Mouse (Mus musculus): ENCODE results near the gene Map3k11.
"Not testable (repeated sequence)": the region's sequence is repeated elsewhere in the genome, so short reads cannot be mapped to it uniquely, and the experiment has no call there.

Gene Map3k11

DNA sequence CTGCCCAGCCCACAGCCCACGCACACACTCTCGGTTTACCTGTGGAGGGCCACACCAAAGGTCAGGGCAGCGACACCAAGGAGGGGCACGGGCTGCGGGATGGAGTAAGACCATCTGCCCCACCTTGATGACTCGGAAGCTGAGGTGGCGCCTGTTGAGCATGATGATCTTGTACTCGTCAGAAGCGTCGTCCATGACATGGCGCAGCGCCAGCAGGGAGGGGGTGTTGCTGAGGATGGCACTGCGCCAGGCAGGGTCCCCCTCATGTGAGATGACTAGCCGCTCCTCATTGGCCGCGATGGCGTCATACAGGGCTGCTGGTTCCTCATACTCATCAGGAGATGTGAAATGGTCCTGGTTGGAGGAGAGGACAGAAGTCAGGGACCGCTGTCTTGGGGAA is 22.2 kb upstream of the Map3k11 start:
- DNase-seq (ENCODE audit: low read depth, low spot score): no peak

DNA sequence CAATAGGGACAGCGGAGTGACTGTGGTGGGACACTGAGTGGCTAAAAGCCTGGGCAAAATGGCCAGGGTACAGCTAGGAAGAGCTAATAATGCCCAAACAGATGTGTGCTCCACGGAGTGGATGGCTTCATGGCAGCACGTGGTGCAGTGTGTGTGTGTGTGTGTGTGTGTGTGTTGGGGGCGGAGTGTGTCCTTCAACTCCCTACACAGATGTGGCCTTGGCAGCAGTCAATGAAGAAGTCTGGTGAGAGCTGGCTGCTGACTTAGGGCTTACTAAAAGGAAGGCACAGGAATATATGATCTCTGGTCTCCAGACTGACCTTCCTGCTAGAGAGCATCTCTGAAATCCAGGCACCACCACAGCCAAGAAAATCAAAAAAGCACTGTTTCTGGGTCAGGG is 20.2 kb upstream of the Map3k11 start:
- DNase-seq (ENCODE audit: low read depth, low spot score): no peak

DNA sequence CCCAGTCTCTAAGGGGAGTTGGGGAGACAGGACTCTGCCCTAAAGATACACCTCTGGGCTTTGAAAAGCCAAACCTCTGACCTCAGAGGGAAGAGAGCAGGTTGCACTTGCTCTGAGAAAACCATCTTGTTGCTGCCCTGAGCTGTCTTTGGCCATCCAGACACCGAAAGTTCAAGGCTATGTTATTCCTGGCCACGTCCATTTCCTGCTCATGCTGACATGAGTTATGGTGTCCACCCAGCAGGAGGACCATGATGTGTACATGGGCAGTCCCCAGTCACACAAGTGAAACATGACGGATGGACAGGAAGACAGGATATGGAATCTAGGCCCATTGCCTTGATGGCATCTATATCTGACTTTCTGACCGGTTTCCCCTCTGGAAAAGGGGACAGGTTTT is 8.1 kb upstream of the Map3k11 start:
- DNase-seq (ENCODE audit: low read depth, low spot score): no peak

DNA sequence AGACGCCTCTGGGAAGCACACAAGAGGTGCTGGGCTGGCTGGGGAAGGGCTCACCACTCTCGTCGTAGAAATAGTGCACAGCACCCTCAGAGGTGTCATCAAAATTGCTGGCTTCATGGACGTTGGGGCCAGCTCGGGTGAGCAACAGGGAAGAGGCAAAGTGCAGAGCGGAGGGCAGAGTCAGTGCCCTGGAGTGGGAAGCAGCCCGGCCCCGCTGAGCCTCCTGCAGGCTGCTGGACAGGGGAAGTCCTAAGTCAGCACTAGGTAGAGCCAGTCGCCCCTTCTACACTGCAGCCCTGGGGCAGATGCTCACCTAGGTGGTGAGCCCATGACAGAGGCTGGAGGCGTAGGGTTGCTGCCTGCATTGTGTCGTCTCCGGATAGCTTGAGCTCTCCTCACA is 4.3 kb upstream of the Map3k11 start:
- no peak for DNase-seq (ENCODE audit: low read depth, low spot score)

DNA sequence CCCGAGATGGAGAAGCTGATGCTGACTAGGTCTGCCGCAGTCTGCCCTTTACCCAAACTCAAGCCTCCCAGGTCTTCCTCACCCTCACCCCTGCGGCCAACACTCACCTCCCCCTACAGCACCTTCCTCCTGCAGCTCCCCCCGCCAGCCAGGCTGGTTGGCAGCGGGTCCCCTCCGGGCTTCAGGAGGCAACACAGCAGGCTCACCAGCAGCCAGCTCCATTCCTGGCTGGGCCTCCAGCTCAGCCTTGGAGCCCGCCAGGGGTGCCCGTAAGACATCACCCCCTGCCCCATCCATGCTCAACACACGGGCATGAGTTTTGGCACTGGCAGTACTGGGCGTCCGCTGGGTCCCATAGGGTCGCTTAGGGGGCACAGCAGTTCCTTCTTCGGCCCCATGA is 3.6 kb upstream of the Map3k11 start:
- DNase-seq (ENCODE audit: low read depth, low spot score): no peak

DNA sequence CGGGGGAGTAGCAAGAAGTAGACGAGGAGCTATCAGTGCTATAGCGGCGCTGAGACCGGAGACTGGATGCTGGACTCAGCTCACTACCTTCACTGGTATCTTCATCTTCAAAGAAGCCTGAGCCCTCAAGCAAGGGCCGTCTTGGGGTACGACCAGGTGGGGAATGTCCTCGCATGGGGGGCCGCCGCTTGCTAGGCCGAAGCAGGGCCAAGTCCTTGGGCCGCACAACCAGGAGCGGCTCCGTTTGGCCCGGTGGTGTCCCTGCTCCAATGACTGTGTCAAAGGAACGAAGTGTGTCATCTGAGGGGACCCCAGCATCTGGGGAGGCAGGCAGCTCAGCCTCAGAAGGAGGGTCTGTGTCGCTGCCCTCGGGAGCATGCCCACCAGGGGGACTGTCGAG is 3.1 kb upstream of the Map3k11 start:
- DNase-seq (ENCODE audit: low read depth, low spot score): no peak

DNA sequence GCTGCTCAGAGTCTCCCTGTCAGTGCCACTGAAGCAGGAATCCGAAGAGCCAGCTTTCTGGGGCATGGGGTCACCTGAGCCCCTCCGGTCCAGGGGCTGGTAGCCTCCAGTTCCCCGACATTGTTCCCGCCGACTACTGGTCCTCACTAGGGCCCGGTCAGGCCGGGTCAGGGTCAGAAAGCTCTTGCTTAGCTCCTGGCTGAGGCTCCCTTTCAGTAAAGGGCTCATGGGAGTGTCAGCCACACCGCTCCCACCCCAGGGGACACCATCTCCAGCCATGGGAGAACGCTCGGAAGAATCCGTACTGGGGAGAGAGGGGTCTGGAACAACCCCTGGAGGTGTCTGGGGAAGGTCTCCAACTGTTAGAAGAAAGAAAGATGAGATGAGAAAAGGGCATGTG is 2.7 kb upstream of the Map3k11 start:
- DNase-seq (ENCODE audit: low read depth, low spot score): no peak

DNA sequence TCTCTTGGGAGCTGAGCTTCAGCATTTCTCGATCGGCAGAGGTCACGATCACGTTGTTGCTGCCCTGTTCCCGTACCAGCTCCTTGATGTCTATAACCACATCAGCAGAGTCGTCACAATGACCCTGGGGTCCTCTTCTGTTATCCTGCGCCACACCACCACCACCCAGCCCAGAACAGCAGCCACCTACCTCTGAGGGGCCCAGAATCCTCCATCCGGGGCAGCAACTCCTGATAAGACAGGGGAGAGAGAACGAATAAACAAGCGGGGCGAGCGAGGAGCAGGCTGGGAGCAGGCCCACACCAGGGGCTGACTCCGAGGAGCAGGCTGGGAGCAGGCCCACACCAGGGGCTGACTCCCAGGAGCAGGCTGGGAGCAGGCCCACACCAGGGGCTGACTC is 2.1 kb upstream of the Map3k11 start:
- DNase-seq (ENCODE audit: low read depth, low spot score): no peak

DNA sequence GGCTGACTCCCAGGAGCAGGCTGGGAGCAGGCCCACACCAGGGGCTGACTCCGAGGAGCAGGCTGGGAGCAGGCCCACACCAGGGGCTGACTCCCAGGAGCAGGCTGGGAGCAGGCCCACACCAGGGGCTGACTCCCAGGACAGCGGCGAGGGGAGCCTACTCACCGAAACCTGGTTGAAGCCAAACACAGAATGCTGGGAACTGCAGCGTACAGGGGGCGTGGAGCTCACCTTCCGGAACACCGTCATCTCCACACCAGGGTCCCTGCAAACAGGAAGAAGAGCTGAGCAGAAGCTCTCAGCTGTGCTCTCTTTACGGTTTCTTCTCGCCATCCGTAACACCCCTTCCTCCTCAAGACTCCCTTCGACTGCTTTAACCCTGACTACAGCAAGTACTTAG is 1.6 kb upstream of the Map3k11 start:
- DNase-seq (ENCODE audit: low read depth, low spot score): not testable (repeated sequence)

DNA sequence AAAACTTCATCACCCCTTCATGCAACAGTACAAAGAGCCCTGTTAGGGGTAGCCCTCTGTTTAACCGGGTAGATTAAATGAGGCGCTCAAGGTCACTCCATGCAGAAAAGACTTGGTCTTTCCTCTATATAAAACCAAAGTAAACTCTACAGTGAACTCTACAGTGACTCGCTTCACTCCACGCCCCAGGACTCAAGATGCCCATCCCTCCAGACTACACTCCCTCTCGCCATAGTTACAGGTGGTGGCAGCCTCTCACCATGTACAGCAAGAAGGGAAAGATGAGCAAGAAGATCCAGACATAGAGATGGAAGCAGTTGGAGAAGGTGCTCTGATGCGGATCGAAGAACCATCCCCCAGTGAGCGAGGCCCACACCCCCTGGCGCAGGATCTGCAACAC is 804 bp upstream of the Map3k11 start:
- DNase-seq (ENCODE audit: low read depth, low spot score): no peak

DNA sequence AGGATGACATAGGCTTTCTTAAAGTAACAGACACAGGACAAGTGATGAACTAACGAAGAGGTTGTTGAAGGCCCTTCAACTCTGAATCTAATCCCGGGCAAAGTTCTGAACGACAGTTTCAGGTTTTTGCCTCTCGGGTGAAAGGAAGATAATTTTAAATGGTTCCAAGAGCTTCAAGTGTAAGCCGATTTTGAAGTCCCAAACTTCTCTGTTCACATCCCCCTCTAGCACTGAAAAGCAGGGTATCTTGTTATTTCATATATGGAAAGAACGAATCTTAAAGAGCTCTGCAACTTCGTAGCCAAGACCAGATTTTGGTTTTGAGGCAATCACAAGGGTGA is 516 bp downstream of the Map3k11 start:
- DNase-seq (ENCODE audit: low read depth, low spot score): no peak

DNA sequence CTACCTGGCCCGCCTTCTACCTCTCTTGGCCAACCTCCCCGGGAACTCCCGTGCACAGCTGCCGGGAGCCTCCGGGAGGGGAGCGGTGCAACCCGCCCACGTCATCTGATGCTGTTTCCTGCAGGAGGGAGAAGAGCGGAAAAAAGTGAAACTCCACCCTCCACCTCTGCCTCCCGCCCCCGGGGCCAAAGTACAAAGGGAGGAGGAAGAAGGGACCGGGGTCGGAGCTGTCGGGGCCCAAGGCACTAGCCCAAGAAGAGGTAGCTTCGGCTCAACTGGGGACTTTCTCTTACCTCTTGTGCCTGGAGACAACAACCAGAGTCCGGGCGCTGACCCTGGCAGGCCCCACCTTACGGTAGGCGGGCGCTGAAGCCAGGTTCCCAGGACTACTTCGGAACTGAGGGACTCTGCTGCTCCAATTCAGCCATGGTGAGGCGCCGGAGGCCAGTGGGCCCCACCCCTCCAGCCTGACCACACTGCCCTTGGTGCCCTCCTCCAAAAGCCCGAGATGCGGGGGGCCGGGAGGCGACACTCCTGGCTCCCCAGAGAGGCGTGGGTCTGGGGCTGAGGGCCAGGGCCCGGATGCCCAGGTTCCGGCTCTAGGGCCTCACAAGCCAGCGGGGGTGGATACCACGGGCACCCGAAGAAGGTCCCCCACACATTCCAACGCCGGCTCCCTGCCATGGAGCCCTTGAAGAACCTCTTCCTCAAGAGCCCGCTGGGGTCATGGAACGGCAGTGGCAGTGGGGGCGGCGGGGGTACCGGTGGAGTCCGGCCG is 1.2 kb downstream of the Map3k11 start:
- peak; percentile 72 for DNase-seq (ENCODE audit: low read depth, low spot score)

DNA sequence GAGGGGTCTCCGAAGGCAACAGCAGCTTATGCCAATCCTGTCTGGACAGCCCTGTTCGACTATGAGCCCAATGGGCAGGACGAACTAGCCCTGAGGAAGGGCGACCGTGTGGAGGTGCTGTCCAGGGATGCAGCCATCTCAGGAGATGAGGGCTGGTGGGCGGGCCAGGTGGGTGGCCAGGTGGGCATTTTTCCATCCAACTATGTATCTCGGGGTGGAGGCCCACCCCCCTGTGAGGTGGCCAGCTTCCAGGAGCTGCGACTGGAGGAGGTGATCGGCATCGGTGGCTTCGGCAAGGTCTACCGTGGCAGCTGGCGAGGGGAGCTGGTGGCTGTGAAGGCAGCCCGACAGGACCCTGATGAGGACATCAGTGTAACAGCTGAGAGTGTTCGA is 1.8 kb downstream of the Map3k11 start:
- no peak for DNase-seq (ENCODE audit: low read depth, low spot score)

DNA sequence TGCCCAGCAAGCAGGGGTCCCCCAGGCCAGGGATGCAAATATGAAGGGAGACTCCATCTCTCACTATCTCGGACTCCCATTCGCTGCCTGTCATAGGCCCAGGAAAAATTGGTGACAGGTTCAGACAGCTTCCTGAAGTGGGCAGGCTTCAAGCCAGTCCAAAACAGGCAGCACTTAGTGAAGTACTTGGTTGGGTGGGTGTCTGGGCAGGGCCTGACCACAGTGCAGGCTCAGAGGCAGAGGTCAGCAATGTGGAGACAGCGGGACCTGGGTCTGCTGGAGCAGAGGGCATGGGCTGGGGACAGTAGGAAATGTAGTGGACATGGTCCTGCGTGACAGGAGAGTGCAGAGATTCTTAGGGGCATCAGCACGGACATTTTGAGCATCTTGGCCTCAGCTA is 3.1 kb downstream of the Map3k11 start:
- DNase-seq (ENCODE audit: low read depth, low spot score): no peak

DNA sequence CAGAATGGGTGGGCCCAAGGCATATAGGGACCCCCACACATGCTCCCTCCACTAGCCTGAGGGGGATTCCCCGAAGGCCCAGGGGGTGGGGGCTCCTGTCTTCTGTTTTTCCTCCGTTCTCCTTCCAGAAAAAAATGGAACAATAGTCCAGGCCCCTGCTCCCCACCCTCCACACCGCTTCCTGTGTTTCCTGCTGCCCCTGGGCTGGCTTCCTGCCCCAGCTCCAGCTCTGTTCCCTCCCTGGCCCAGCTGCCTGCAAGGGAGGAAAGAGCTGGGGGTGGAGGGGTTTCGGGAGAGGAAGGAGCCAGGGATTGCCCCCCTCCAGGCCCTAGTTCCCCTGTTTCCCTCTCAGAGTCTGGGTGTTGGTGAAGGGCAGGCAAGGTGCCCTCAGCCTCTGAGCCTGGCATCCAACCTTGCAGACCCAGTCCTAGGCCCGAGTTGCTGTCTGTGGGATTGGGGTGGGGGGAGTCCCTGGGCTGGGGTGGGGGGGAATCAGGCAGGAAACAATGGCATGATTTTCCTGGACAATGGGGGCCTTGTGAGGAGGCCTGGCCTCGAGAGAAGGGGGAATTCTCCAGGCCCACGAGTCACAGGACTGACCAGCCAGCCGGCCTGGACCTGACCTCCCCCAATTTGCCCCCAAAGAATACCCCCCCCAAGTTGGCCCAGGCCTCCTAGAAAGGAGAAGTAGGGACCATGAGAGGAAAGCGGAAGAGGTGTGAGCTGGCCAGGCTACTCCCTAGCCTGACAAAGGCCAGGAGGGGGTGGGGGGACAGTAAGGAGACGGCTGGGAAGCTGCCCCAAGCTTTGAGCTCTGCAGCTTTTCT is 3.8 kb downstream of the Map3k11 start:
- DNase-seq (ENCODE audit: low read depth, low spot score): no peak

DNA sequence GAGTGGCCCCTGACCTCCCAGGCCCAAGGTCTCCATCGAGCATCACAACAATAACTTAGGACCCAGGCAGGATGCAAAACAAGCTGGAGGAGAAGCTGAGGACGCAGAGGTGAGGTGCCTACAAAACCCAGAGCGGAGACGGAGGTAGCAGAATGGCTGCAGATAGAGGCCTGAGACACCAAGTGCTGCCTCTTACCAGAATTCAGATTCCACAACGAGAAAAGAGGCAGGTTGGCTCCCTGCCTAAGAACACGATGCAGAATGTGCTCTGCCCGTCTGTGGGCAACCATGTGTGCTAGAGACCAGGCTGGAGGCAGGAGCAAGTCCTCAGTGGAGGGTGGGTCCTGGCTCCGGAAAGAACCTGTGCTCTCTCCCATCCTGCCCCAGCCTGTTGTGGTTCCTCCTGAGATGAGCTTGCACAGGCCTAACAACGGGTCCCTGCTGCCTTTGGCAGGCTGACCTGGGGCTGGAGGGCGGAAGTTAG is 4.4 kb downstream of the Map3k11 start:
- DNase-seq (ENCODE audit: low read depth, low spot score): no peak

DNA sequence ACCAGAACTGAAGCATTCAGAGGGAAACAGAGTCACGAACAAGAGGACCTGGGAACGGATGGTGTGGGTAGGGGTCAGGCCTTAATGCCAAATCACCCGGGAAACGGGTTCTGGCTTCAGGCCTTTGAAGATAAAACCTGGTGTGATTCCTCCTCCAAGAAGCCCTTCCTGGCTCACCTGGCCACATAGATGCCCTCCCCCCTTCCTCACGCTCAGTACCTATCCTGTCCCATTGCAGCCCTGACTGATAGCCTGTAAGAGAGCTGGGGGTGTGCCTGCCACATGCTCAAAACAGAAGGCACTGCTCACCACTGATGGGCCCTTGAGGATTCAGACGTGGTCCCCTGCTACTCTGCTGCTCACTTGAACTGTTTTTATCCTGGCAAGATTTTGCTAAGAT is 5.3 kb downstream of the Map3k11 start:
- DNase-seq (ENCODE audit: low read depth, low spot score): no peak

DNA sequence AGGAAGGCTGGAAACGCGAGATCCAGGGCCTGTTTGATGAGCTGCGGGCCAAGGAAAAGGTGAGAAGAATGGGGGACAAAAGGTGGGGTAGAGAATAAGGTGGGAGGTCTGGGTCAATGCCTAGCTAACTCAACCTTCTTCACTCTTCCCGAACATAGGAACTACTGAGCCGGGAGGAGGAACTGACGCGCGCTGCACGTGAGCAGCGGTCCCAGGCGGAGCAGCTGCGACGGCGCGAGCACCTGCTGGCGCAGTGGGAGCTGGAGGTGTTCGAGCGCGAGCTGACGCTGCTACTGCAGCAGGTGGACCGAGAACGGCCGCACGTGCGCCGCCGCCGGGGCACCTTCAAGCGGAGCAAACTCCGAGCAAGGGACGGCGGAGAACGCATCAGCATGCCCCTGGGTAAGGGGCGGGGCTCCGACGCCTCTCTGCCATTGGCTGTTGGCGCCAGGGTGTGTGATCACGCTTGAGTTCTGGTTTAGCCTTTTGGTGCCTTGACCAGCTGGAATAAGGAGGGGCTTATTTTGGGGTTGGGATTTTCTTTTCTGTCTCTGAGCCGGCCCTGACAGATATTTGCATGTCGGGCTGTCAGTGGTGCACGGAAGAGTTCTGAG is 7.4 kb downstream of the Map3k11 start:
- DNase-seq (ENCODE audit: low read depth, low spot score): no peak

DNA sequence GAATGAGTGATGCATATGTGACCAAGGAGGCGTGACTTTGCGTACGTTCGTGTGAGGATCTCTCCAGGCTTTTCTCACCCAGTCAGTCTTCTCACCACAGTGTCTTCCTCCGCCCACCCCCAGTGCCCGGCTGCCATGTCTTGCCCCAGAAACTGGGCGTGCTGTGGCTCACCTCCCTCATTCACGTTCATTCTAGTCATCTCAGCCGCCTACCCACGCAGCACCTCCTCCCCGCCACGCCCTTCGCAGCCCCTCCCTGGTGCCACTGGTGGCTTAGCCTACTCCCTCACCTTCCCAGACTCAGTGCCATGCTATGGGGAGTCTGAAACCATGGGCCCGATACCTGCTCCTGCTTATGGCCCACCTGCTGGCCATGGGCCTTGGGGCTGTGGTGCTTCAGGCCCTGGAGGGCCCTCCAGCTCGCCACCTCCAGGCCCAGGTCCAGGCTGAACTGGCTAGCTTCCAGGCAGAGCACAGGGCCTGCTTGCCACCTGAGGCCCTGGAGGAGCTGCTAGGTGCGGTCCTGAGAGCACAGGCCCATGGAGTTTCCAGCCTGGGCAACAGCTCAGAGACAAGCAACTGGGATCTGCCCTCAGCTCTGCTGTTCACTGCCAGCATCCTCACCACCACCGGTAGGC is 15.7 kb downstream of the Map3k11 start, which contains the start of gene Kcnk7:
Kcnk7 (plus strand) TSS at position 205 of the 638 bp plus-strand sequence.
- DNase-seq (ENCODE audit: low read depth, low spot score): peak; percentile 62

DNA sequence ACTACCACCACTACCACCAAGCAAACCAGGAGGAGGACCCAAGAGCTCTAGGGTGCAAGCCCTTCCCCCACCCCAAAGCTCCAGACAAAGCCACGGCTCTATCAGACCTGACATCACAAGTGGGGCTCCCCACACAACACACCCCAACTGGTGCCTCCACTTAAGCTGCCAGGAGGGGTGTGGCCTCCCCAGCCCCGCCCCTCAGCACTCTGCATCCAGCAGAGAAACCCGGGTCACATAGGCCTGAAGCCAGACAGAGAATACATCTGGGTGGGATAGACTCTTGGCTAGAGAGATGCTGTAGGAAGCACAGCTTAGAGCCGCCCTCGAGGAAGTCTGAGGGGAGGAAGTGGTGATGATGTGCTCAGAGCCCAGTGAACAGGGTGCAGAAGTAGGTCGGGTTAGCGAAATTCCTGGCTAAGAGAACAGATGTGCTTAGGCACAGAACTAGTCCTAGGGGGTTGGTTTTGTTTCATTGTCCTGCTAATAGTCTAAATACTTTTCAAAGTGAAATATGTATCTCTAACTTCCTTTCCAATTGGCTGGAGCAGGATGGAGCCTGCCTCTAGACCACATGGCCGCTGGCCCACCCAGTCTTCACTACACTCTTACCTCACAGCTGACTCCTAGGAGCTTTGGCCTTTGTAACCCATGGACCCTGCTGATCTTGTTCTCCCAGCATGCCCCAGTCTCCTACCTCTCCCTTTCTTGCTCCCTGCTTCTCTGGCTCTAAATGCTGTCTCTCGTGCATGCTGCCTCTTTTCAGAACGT is 16.4 kb downstream of the Map3k11 start:
- DNase-seq (ENCODE audit: low read depth, low spot score): peak; percentile 66

DNA sequence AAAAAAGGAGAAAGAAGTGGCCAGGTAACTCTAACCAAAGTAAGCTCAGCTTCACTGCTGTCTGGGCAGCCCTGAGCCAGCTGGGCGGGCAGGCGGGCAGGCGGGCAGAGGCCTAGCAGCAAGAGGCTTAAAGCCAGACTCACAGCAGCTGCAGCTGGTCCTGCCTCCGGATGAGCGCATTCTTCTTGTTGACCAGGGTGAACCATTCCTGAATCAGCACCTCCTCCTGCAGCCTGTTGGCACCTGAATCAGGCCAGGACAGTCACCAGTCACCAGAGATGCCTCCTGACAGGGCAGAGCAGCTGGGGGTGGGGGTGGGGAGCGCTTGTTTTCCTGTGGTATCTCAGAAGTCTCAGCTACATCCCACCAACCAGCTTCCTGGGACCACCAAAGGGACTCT is 21.5 kb downstream of the Map3k11 start:
- no peak for DNase-seq (ENCODE audit: low read depth, low spot score)

Data from c-Kit-negative CD71-positive TER-119-positive erythroid progenitor cells, embryonic 14.5 days (primary cell).